24 mouse cellular contexts compared by ENCODE assay signal in genomic region chr10:15031517-15031916, GRCm38 (mm10).
DNase-seq lines count a peak whose midpoint lies in the region; ATAC-seq and TF ChIP-seq lines count a peak whose summit lies in the region.
"Had no signal": no experiment of that assay in that cellular context is flagged by ENCODE, and none has a peak within 500 bp of the region (broad histone marks: within the 10 kb centered on the region; RNA-seq: fewer than 3 reads in every experiment).

No protein-coding gene starts in this region.

- H3K27ac ChIP-seq in embryonic facial prominence, embryonic 14.5 days (replicated peaks; ENCODE audit: low read depth, low read length), result no peak overlapping the region
- H3K27ac ChIP-seq in embryonic facial prominence, embryonic 10.5 days (replicated peaks), result no peak overlapping the region
- H3K27ac ChIP-seq in lung, embryonic 15.5 days, result no peak overlapping the region
- H3K27ac ChIP-seq in lung, postnatal 0 days (ENCODE audit: low read length), result no peak overlapping the region
- H3K27ac ChIP-seq: embryonic facial prominence, embryonic 13.5 days; forebrain, embryonic 13.5 days; forebrain, embryonic 15.5 days had no signal

- peak; percentile 65 for TF ChIP-seq EP300 in lung, postnatal 0 days (IDR thresholded peaks at IDR 0.05)

- no peaks in the 10 kb centered on the region for H3K27me3 ChIP-seq in embryonic facial prominence, embryonic 14.5 days (replicated peaks; ENCODE audit: control insufficient read depth, insufficient read depth, low read length)
- H3K27me3 ChIP-seq in embryonic facial prominence, embryonic 10.5 days (replicated peaks; ENCODE audit: low read depth, poor library complexity, severe bottlenecking), result no peaks in the 10 kb centered on the region
- H3K27me3 ChIP-seq in lung, embryonic 15.5 days, result no peaks in the 10 kb centered on the region
- no peaks in the 10 kb centered on the region for H3K27me3 ChIP-seq in lung, postnatal 0 days (replicated peaks; ENCODE audit: insufficient read depth, low read length)
- H3K27me3 ChIP-seq: CH12.LX; embryonic facial prominence, embryonic 13.5 days; forebrain, embryonic 13.5 days; forebrain, embryonic 15.5 days; Patski had no signal

- no peak overlapping the region for H3K4me2 ChIP-seq in embryonic facial prominence, embryonic 14.5 days (ENCODE audit: low read depth, low read length)
- H3K4me2 ChIP-seq in lung, embryonic 15.5 days, result no peak overlapping the region
- H3K4me2 ChIP-seq in lung, postnatal 0 days (replicated peaks; ENCODE audit: low read depth, low read length), result no peak overlapping the region
- H3K4me2 ChIP-seq: embryonic facial prominence, embryonic 13.5 days; forebrain, embryonic 13.5 days; forebrain, embryonic 15.5 days had no signal

- no peak for TF ChIP-seq CTCF in lung, postnatal 0 days (IDR thresholded peaks at IDR 0.05)

- DNase-seq in embryonic facial prominence, embryonic 14.5 days (ENCODE audit: low spot score), result peak; percentile 5
- DNase-seq in embryonic facial prominence, embryonic 10.5 days (ENCODE audit: low spot score), result no peak
- no peak for DNase-seq in lung, postnatal 4 days
- peak; percentile 83 for DNase-seq in lung, postnatal 0 days (ENCODE audit: low spot score)
- no peak for DNase-seq in lung, adult 18-20 months
- DNase-seq: adrenal gland, adult 8-10 months; adrenal gland, postnatal 14 days; adrenal gland, postnatal 36 days; B cell, adult 2 months; cerebellum, adult 11-12 months; cerebellum, adult 2 months; cerebellum, adult 9-10 months; cerebellum, postnatal 10 days; cerebellum, postnatal 25 days; forebrain, postnatal 0 days had no signal

- no peaks in the 10 kb centered on the region for H3K9me3 ChIP-seq in embryonic facial prominence, embryonic 14.5 days (ENCODE audit: control insufficient read depth, low read length)
- H3K9me3 ChIP-seq in embryonic facial prominence, embryonic 10.5 days, result no peaks in the 10 kb centered on the region
- no peaks in the 10 kb centered on the region for H3K9me3 ChIP-seq in lung, embryonic 15.5 days
- H3K9me3 ChIP-seq in lung, postnatal 0 days (ENCODE audit: low read length), result no peaks in the 10 kb centered on the region
- H3K9me3 ChIP-seq: embryonic facial prominence, embryonic 13.5 days; forebrain, embryonic 13.5 days; forebrain, embryonic 15.5 days; G1E had no signal

- WGBS in embryonic facial prominence, embryonic 14.5 days, result 65% methylated on average over 1 of the region's 1 CpGs
- 86% methylated on average over 1 of the region's 1 CpGs for WGBS in embryonic facial prominence, embryonic 10.5 days
- whole genome bisulfite sequencing in lung, embryonic 15.5 days, result 26% methylated on average over 1 of the region's 1 CpGs
- 39% methylated on average over 1 of the region's 1 CpGs for WGBS in lung, postnatal 0 days

- no peaks in the 10 kb centered on the region for H3K4me1 ChIP-seq in embryonic facial prominence, embryonic 14.5 days (ENCODE audit: control insufficient read depth, insufficient read depth, low read length)
- no peaks in the 10 kb centered on the region for H3K4me1 ChIP-seq in embryonic facial prominence, embryonic 10.5 days
- H3K4me1 ChIP-seq in lung, embryonic 15.5 days, result no peaks in the 10 kb centered on the region
- H3K4me1 ChIP-seq in lung, postnatal 0 days (ENCODE audit: insufficient read depth, low read depth, low read length), result no peaks in the 10 kb centered on the region
- H3K4me1 ChIP-seq: embryonic facial prominence, embryonic 13.5 days; forebrain, embryonic 13.5 days; forebrain, embryonic 15.5 days had no signal

- no peak for ATAC-seq in embryonic facial prominence, embryonic 14.5 days (ENCODE audit: low read depth)
- ATAC-seq in lung, embryonic 15.5 days (ENCODE audit: borderline replicate concordance, extremely low read depth, low FRiP score, low TSS enrichment), result peak; percentile 90; the same call in 1 of the 2 replicates
- ATAC-seq in lung, postnatal 0 days, result peak; percentile 84
- ATAC-seq: activated CD4-positive, CD25-positive, alpha-beta regulatory T cell, adult 4 months; CD4-positive, CD25-positive, alpha-beta regulatory T cell, adult 4 months; forebrain, embryonic 13.5 days; forebrain, embryonic 15.5 days; forebrain, postnatal 0 days; Patski had no signal

- H3K9ac ChIP-seq in embryonic facial prominence, embryonic 14.5 days (ENCODE audit: low read depth, low read length), result no peak overlapping the region
- no peak overlapping the region for H3K9ac ChIP-seq in lung, embryonic 15.5 days
- H3K9ac ChIP-seq in lung, postnatal 0 days (replicated peaks; ENCODE audit: low read depth), result no peak overlapping the region
- H3K9ac ChIP-seq: embryonic facial prominence, embryonic 13.5 days; forebrain, embryonic 13.5 days; forebrain, embryonic 15.5 days; forebrain, postnatal 0 days had no signal

- H3K36me3 ChIP-seq in embryonic facial prominence, embryonic 14.5 days (ENCODE audit: control insufficient read depth, insufficient read depth, low read length), result no peaks in the 10 kb centered on the region
- no peaks in the 10 kb centered on the region for H3K36me3 ChIP-seq in embryonic facial prominence, embryonic 10.5 days (replicated peaks)
- H3K36me3 ChIP-seq in lung, embryonic 15.5 days, result no peaks in the 10 kb centered on the region
- no peaks in the 10 kb centered on the region for H3K36me3 ChIP-seq in lung, postnatal 0 days (ENCODE audit: insufficient read depth, low read length)
- H3K36me3 ChIP-seq: embryonic facial prominence, embryonic 13.5 days; forebrain, embryonic 15.5 days; G1E had no signal

- H3K4me3 ChIP-seq in embryonic facial prominence, embryonic 14.5 days (ENCODE audit: low read depth, low read length), result no peak overlapping the region
- H3K4me3 ChIP-seq in embryonic facial prominence, embryonic 10.5 days, result no peak overlapping the region
- no peak overlapping the region for H3K4me3 ChIP-seq in lung, embryonic 15.5 days
- H3K4me3 ChIP-seq in lung, postnatal 0 days (ENCODE audit: low read depth, low read length), result no peak overlapping the region
- H3K4me3 ChIP-seq: embryonic facial prominence, embryonic 13.5 days; forebrain, embryonic 13.5 days; forebrain, embryonic 15.5 days had no signal

Comparison
In these comparisons a context has a peak if more than half of its experiments do, and no peak if none do; other contexts are left out.
1. DNase-seq: peak in embryonic facial prominence, embryonic 14.5 days (single experiment) and lung, postnatal 0 days (single experiment); none in embryonic facial prominence, embryonic 10.5 days (single experiment), lung, postnatal 4 days (0 of 2) and lung, adult 18-20 months (0 of 2).